Mouse (Mus musculus): Measurements from ENCODE around the gene Adipoq.
"Not testable (repeated sequence)": the region's sequence is repeated elsewhere in the genome, so short reads cannot be mapped to it uniquely, and the experiment has no call there.

The Adipoq gene

GRCm38 (mm10) chr16:23164443-23164842 lies 18.1 kb downstream of the Adipoq start:
- DNase-seq (ENCODE audit: low spot score in 2 of 2) = no peak

- DNase-seq (ENCODE audit: low spot score in 2 of 2) = no peak
Measured at GRCm38 (mm10) chr16:23165441-23165840, 19.1 kb downstream of the Adipoq start.

DNA sequence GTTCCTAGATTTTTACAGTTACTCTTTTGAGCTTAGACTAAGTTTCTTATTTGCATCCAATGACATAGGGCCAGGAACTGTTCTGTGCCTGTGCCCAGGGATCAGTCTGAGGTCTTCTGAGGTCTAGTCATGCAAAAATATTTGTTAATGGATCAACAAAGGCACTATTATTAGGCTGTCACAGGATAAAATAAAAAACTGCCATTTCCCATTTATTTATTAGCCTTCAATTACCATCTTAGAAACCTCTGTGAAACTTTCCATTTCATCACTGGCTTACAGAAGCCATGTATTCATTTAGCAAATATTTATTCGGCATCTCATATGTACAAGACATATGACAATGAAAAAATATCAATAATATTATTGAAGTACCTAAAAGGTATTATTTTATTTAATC lies 20.3 kb downstream of the Adipoq start:
- DNase-seq (ENCODE audit: low spot score in 2 of 2) = no peak

DNA sequence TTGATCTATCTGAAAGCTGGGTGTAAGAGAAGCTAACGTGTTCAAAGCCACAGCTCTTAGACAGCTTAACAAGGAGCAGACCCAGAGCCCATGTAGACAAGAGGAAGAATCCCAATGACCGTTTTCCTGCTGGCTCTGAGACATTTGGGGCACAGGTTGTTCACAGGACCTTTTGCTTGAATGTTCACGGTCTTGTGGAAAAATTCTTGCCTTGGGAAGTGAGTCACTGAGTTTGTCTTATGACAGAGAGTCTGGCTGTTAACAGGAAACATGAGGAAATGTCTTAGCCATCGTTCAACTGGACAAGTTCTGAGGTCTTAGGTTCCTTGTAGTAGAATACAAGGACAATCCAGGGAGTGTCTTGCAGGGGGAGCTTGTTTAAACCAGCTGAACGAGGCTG lies 20.7 kb downstream of the Adipoq start:
- peak in 1 of 2 experiments; percentile 20 for DNase-seq (ENCODE audit: low spot score in 2 of 2)

DNA sequence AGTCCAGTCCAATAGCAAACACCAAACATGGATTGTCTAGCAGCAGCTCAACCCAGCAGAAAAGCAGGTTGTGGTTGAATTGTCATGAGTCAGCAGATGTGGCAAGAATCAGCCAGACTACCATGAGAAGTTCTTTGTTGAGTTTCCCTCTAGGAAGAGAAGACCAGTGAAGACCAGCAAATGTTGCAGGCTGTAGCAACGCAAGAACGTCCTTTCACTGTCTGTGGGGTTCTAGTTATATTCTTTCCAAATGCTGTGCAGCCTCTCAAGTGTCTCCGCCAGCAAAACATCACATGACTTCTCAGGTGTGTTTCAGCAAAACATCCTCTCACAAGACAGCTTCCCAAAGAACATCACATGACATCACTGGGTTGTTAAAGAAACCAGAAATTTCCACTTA lies 24.5 kb downstream of the Adipoq start:
- no peak for DNase-seq (ENCODE audit: low spot score in 2 of 2)

- no peak for DNase-seq (ENCODE audit: low spot score in 2 of 2)
Measured at GRCm38 (mm10) chr16:23173904-23174303, 27.6 kb downstream of the Adipoq start.

DNA sequence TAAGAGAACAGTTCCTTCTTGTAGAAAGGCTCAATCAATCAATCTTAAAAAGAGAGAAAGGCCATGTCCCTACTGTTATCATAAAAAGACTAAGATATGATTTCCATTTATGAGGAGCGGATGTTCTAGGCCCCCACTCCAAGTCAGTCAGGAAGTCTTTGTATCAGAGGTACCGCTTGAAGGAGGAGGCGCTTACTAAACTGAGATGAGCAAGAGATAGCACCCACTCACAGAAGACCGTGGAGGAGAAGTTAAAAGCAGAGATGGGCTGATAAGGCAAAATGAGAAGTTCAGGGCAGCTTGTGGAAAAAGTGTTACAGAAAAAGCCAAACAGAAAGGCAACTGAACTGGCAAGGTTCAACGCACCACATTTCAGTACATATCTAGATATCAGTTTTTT lies 28.5 kb downstream of the Adipoq start:
- DNase-seq (ENCODE audit: low spot score in 2 of 2) = no peak

DNA sequence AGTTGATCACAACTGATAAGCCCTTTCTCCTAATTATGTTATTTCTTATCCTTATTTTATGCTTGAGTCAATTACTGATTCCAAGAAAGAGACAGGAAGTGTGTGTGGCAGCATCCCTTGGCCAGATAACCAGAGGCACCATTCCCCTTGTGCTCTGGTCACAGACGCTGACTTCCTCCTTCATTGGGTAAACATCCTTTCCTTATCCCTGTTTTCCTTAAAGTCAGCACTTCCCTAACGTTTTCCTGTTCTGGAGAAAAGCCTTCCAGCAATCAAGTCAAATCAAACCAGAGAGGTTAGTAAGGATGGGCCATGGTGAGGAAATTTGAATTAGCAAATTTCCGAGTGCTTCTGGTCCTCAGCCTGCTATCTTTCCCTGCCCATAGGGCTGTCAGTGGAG lies 29.6 kb downstream of the Adipoq start:
- DNase-seq (ENCODE audit: low spot score in 2 of 2) = no peak

DNA sequence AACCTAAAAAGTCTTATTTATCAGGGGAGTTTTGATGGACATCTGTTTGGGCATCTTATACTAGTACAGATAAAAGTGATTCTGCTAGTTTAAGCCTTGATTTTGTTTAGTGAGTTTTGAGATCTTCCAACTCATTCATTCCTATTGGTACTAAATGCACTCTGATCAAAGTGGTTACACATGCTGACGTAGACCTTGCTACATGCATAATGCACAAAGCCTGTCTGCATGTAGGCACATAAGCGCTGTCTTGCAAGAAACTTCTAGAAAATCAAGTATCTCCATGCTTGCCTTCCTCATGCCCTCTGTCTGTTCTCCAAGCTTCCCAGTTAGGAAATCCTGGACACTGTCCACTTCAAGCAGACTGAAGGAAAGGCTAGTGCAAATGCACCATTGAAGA lies 31.5 kb downstream of the Adipoq start:
- no peak for DNase-seq (ENCODE audit: low spot score in 2 of 2)

DNA sequence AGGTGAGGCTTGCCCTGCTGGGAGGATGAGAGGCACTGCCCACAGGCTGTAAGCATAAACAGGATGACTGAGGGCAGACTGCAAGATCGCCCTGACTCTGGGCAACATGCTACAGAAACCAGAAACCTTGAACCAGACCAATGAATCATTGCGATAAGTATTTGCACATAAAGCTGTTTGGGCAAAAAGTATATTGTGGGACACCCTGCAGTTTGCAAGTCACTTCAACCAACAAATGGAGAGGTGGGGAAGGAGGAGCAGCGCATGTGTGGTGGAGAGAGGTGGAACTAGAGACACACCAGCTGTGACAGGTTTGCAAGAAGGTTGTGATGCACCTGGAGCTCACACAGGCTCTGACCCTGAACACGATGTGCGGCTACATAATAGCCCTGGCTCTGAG lies 32.5 kb downstream of the Adipoq start:
- DNase-seq (ENCODE audit: low spot score in 2 of 2) = no peak

GRCm38 (mm10) chr16:23179436-23179835 lies 33.1 kb downstream of the Adipoq start:
- not testable (repeated sequence) for DNase-seq (ENCODE audit: low spot score in 2 of 2)

- DNase-seq (ENCODE audit: low spot score in 2 of 2) = no peak
Measured at GRCm38 (mm10) chr16:23181054-23181453, 34.7 kb downstream of the Adipoq start.

- DNase-seq (ENCODE audit: low spot score in 2 of 2) = no peak
Measured at GRCm38 (mm10) chr16:23181487-23181886, 35.2 kb downstream of the Adipoq start.

- DNase-seq (ENCODE audit: low spot score in 2 of 2) = no peak
Measured at GRCm38 (mm10) chr16:23181942-23182597, 35.7 kb downstream of the Adipoq start.

- DNase-seq (ENCODE audit: low spot score in 2 of 2) = no peak
Measured at GRCm38 (mm10) chr16:23185824-23186223, 39.5 kb downstream of the Adipoq start.

- no peak for DNase-seq (ENCODE audit: low spot score in 2 of 2)
Measured at GRCm38 (mm10) chr16:23186418-23186817, 40.1 kb downstream of the Adipoq start.

- DNase-seq (ENCODE audit: low spot score in 2 of 2) = no peak
Measured at GRCm38 (mm10) chr16:23187983-23188382, 41.6 kb downstream of the Adipoq start.

DNA sequence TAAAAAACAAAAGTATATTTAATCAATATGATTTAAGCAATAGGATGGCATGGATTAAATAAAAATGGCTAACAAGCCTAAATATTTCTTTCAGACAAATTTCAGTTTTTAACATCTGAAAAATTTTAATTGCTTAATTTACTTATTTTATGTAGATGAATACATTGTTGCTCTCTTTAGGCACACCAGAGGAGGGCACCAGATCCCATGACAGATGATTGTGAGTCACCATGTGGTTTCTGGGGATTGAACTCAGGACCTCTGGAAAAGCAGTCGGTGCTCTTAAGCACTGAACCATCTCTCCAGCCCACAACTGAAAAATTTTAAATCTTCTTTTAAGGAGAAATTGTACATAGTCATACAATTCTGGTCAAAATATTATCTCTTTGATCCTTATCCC lies 43.3 kb downstream of the Adipoq start:
- no peak for DNase-seq (ENCODE audit: low spot score in 2 of 2)

GRCm38 (mm10) chr16:23191560-23192242 lies 45.4 kb downstream of the Adipoq start:
- DNase-seq (ENCODE audit: low spot score in 2 of 2) = no peak

GRCm38 (mm10) chr16:23195618-23196017 lies 49.3 kb downstream of the Adipoq start:
- DNase-seq (ENCODE audit: low spot score in 2 of 2) = no peak

GRCm38 (mm10) chr16:23196296-23196695 lies 50.0 kb downstream of the Adipoq start:
- DNase-seq (ENCODE audit: low spot score in 2 of 2) = no peak

- no peak for DNase-seq (ENCODE audit: low spot score in 2 of 2)
Measured at GRCm38 (mm10) chr16:23196791-23197190, 50.5 kb downstream of the Adipoq start.

DNA sequence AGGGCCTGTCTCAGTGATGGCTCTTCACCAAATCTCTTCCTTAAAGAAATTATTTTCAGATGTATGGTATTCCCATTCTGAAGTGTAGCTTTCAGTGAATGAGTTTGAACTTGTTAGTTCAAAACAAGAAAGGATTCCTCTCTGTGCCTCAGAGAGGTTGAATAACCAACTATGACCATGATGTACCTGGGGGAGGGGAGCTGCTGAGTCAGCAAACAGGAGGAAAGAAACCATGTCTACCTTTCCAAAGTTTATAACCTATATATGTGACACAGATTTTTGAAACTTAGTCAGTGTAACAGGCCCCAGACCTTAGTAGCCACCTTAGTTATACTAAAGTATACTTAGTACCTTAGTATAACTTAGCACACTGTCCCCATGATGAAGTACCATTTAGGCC lies 55.2 kb downstream of the Adipoq start:
- no peak for DNase-seq (ENCODE audit: low spot score in 2 of 2)
